Mouse (Mus musculus) small intestine, adult 2 months (tissue): Measurements from ENCODE around the gene Zfhx3. TPM values are rescaled to one million over a fixed set of nuclear protein-coding genes. Genes with fewer than 3 reads are reported as not detected.

ENCODE experiments used
- H3K27ac ChIP-seq: fragments of 200-500 bp; 2 replicates; pipeline ENCODE4 v1.5.1; 2012; ENCODE audit warnings: low read depth, low read length, control low read depth, inconsistent platforms; ENCODE audit not compliant: insufficient read depth
- H3K27me3 ChIP-seq: fragments of 200-500 bp; 2 replicates; pipeline ENCODE4 v1.6.1; 2012; ENCODE audit warnings: mild to moderate bottlenecking, moderate library complexity, low read length, inconsistent platforms; ENCODE audit not compliant: control insufficient read depth, insufficient read depth
- H3K36me3 ChIP-seq: fragments of 200-500 bp; 2 replicates; pipeline ENCODE4 v1.6.1; 2012; ENCODE audit warnings: mild to moderate bottlenecking, low read length, control low read depth, inconsistent platforms; ENCODE audit not compliant: control insufficient read depth, insufficient read depth
- H3K4me1 ChIP-seq: fragments of 200-500 bp; 2 replicates; pipeline ENCODE4 v1.6.1; 2012; ENCODE audit warnings: low read length, inconsistent platforms, mixed read lengths; ENCODE audit not compliant: control insufficient read depth, insufficient read depth, insufficient read length
- H3K4me3 ChIP-seq: fragments of 200-500 bp; 2 replicates; pipeline ENCODE4 v1.5.1; 2012; ENCODE audit warnings: low read depth, mild to moderate bottlenecking, control low read depth, inconsistent platforms, low read length, moderate library complexity
- CTCF ChIP-seq: fragments of 200-500 bp; IDR thresholded peaks from 2 replicates; pipeline ENCODE4 v1.5.1; 2012; ENCODE audit warnings: low read depth, mild to moderate bottlenecking, control low read depth, inconsistent platforms, low read length, moderate library complexity, mixed read lengths; ENCODE audit not compliant: insufficient replicate concordance, insufficient read length; ENCODE audit errors: extremely low read depth
- POLR2A ChIP-seq: fragments of 200-500 bp; IDR thresholded peaks from 2 replicates; pipeline ENCODE4 v1.6.1; 2012; ENCODE audit warnings: low read depth, mild to moderate bottlenecking, control low read depth, inconsistent platforms, low read length, moderate library complexity
- WGBS: fragments of 180-500 bp; shearing (Covaris S2); methylation state at CpG from one replicate; pipeline ENCODE4 v1.1.7; 2018; 5-methylcytosine and 5-hydroxymethylcytosine counted together
- polyA plus RNA-seq: library from polyadenylated mRNA; depleted of rRNA; stranded (reverse); fragments of >200 nt; gene quantifications from 2 replicates; pipeline ENCODE4 v1.2.3, GENCODE M21; 2012

The Zfhx3 gene
- polyA plus RNA-seq, 1 experiment, result 2.0 TPM

DNA sequence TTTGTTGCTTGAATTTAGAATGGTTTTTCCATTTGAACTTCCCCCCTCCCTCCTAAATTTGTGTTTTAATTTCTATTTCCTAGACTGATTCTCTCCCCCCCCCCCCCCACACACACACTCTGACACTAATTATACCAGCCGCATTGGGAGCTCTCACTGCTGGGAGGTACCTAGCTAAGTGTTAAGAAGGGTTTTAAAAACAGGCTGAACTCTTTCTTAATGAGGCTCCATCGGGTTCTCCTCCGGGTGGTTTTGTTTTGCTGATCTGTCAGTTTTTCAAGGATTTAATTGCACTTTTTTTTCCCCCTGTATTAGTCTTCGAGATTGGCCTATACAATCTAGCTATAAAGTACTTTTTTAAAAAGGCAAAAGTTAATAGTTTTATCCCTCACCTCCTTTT is 946.5 kb downstream of the Zfhx3 start:
- whole genome bisulfite sequencing, result 85% methylated on average over 4 of the region's 4 CpGs
- H3K27ac ChIP-seq, result no peak overlapping the region
- no peak for TF ChIP-seq POLR2A
- TF ChIP-seq CTCF, result no peak
- no peaks in the 10 kb centered on the region for H3K36me3 ChIP-seq
- H3K27me3 ChIP-seq, result no peaks in the 10 kb centered on the region
- H3K4me1 ChIP-seq, result peaks cover 1% of the 10 kb centered on the region
- H3K4me3 ChIP-seq, result no peak overlapping the region

DNA sequence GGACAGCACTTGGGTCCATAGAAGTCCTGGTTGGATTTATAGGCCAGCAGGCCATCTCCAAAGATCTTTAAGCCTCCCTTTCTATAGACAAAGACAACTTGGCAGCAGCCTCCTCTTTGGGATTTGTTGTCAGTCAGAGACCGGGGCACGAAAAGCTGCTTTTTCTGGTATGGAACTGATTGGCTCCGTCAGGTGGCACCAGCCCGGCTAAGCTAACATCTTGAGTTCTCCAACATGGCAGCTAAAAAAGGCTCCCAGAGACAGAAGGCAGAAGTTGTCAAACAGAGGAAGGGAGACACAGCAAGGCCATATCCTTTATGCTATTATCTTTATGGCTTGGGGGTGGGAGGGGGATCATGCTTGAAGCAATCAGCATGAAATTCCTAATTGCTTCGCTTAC is 947.0 kb downstream of the Zfhx3 start:
- H3K27me3 ChIP-seq, result no peaks in the 10 kb centered on the region
- WGBS, result 93% methylated on average over 5 of the region's 5 CpGs
- H3K36me3 ChIP-seq, result no peaks in the 10 kb centered on the region
- no peak overlapping the region for H3K4me3 ChIP-seq
- no peak overlapping the region for H3K27ac ChIP-seq
- no peak for TF ChIP-seq CTCF
- no peak for TF ChIP-seq POLR2A
- H3K4me1 ChIP-seq, result peaks cover 1% of the 10 kb centered on the region

DNA sequence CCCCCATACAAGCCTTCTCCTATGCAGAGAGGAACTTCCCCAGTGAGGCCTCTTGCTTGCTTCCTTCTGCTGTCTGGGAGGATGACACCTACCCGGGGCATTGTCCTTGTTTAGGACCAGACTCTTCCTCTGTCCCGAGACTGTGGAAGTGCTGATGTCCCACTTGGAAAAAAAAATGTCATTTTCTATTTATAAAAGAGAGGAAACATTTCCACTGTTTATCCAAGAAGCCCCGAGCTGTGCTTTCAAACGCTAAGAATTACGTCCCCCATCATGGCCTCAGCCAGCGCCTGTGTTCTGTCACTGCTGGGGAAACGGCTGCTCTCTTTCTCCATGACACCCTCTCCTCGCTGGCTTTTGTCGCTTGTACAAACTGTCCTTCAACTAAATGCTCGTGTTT is 951.8 kb downstream of the Zfhx3 start:
- 70% methylated on average over 10 of the region's 10 CpGs for WGBS
- TF ChIP-seq CTCF, result no peak
- TF ChIP-seq POLR2A, result no peak
- Histone ChIP-seq H3K27me3 (no peaks in the 10 kb centered on the region), H3K27ac (no peak overlapping the region), H3K36me3 (no peaks in the 10 kb centered on the region), H3K4me3 (no peak overlapping the region), H3K4me1 (peaks cover 2% of the 10 kb centered on the region)

DNA sequence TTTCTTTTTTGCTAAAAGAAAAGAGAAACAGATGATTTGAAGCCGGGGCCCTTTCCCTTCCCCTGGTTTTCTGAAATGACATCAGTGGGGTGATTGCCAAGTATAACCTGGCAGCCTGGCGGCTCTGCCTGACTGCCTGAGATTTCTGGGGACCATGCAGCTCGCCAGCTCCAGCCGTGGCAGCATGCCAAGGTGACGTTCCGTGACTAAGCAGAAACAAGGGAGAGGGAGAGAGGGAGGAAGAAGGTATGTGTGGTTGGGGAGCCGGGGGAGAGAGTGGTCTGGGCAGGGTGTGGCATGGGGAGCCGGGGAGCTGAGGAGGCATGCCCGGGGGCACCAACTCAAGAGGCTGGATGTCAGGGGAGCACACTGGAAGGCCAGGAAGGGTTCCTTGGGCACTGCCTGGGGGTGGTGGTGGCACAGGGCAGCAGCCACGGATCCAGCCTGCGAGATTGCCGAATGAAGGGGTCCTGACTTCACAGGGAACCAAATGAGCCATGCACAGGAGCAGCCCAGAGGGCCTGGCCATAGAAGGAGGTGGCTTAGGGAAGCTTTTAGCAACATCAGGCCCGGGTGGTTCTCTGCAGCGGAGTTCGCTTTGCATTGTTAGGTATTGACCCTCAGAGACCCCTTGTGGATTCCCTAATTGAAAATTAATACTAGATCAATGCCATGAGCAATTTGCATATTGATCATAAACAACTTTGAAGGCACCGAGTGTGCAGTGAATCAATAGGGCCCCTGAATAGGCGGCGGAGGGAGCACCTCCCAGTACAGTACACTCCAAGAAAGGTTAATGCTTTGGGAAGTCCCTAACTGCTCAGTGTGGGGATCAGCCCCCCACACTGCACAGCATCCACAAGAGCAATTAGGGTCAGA is 954.3 kb downstream of the Zfhx3 start:
- H3K36me3 ChIP-seq, result no peaks in the 10 kb centered on the region
- TF ChIP-seq POLR2A, result no peak
- no peak for TF ChIP-seq CTCF
- H3K27me3 ChIP-seq, result no peaks in the 10 kb centered on the region
- 0 out of 2 replicates have a peak overlapping the region, but pooled peaks have one; percentile 47 for H3K27ac ChIP-seq
- WGBS, result 42% methylated on average over 18 of the region's 18 CpGs
- no peak overlapping the region for H3K4me3 ChIP-seq
- H3K4me1 ChIP-seq, result peaks cover 2% of the 10 kb centered on the region

DNA sequence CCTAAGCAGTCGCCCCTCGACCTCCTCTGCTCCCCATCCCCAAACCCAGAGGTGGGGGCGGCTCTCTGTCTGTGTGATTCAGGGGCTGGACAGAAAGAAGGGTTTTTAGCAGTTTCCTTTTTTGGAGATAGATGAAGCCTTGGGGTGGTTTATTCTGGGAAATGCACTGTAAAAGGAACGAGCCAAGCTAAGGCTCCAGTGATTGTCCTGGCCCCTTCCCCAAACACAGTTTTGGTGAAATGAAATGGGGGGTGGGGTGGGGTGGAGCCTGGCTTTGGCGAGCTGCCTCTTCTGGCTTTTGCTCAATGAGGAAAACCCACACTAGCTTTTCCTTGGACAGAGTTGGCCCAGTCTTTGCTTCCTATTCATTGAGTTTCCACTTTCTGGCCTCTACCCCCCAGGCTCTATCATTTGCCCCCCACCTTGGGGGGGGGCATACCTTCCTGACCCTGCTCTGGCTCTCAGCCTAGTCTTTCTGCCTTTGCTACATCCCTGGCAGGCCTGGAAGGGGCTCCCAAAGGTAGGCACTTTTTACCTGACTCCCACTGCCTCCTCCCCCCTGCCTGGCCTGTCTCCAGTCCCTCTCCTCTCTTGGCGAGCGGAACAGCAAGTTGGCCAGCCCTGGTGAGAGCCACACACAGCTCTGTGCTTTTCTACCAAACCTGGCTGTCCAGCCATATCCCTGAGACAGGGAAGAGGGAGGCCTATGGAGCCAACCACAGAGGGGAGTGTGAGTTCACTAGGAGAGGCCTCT is 955.1 kb downstream of the Zfhx3 start:
- WGBS, result 74% methylated on average over 7 of the region's 7 CpGs
- H3K36me3 ChIP-seq, result no peaks in the 10 kb centered on the region
- no peak overlapping the region for H3K27ac ChIP-seq
- H3K4me3 ChIP-seq, result no peak overlapping the region
- peaks cover 2% of the 10 kb centered on the region for H3K4me1 ChIP-seq
- no peaks in the 10 kb centered on the region for H3K27me3 ChIP-seq
- TF ChIP-seq CTCF (no peak), POLR2A (no peak)

DNA sequence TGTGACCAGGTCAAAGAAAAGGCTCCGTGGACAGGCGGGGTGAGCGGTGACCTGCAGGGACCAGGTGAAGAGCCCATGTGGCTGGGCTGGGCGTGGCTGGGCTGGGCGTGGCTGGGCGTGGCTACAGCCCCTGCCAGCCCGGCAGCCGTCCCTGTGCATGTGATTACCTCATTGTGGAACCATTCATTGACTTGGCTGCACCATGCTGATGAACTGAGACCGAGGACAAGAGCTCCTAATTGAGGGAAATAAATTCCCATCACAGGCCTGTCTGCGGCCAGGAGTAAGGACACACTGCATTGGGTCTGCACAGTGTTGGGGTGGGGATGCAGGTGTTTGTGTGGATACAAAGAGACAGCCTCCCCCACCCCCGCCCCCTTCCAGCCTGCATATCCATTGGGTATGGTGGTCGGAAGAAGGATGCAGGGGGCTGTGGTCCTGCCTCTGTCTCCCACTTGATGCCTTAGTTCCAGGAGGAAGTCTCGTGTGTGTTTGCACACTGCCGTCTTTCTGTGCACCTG is 956.9 kb downstream of the Zfhx3 start:
- Histone ChIP-seq H3K27ac (no peak overlapping the region), H3K27me3 (no peaks in the 10 kb centered on the region), H3K4me3 (no peak overlapping the region), H3K4me1 (peaks cover 2% of the 10 kb centered on the region), H3K36me3 (no peaks in the 10 kb centered on the region)
- WGBS, result 62% methylated on average over 14 of the region's 14 CpGs
- no peak for TF ChIP-seq CTCF
- no peak for TF ChIP-seq POLR2A

DNA sequence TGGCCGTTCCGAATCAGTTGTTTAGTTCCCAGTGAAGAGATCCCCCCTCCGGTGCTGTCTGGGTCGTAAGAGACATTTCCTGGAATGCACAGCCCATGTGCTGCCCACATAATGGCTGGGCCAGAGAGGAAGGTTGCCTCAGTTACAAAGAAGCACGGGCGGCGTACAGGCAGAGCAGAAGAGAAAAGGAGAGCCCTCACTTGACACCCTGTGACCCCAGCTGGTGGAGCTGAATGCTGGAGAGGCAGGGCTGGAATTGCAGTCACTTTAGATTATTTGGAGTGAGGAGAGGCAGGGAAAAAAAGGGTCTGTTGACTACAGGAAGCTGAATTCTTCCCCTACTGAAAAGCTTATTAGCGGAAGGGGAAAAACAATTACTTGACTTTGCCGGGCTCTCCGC is 958.1 kb downstream of the Zfhx3 start:
- no peak for TF ChIP-seq POLR2A
- no peak for TF ChIP-seq CTCF
- peaks cover 2% of the 10 kb centered on the region for H3K4me1 ChIP-seq
- H3K27ac ChIP-seq, result no peak overlapping the region

More for the DNA sequence above, 958.1 kb downstream of the Zfhx3 start:
- Histone ChIP-seq H3K27me3 (no peaks in the 10 kb centered on the region), H3K4me3 (no peak overlapping the region), H3K36me3 (no peaks in the 10 kb centered on the region)
- 74% methylated on average over 10 of the region's 10 CpGs for WGBS
